Mouse (Mus musculus) 3T3-L1 (cell line): Measurements from ENCODE around the gene Slc2a8.

Experiments used
- DNase-seq: peaks from one replicate; pipeline ENCODE4 v3.0.0-alpha.2; 2015; ENCODE audit warnings: low read depth, low spot score

Gene Slc2a8

DNA sequence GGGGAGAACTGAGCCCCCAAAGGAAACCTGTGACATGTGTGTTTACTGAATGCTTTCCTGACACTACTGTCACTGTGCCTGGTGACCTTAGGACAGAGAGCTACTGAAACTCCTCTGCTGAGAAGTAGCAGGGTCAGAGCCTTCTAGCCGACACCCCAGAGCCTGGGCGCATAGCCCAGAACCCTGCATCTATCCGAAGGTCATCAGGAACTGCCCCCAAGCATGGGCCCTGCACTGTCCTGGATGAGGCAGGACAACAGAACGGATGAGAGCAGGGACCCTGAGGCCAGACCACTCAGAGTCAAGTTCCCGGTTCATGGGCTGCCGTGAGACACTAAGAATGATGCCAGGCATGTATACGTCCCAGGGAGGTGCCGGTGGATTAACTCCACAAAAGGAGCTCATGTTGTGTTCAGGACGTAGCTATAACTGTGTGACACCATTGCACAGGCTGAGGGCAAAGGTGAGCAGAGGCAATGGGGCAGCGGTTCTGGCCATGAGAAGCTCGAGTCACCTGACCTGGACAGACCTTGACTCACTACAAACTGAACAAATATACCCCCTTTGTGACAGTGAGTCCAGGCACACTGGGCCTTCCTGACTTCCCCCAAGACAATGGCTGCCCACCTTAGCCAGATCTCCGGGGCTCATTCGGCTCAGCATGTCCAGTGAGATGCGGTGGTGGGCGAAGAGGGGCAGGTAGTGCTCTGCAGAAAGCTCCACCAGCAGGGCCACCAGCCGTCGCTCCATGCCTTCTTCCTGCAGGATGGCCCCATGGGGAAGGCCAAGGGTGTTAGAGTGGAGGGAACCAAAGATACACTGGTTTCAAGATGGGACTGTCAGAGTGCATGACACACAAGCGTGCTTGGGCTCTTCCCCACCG is 52.7 kb downstream of the Slc2a8 start:
- DNase-seq: no peak

DNA sequence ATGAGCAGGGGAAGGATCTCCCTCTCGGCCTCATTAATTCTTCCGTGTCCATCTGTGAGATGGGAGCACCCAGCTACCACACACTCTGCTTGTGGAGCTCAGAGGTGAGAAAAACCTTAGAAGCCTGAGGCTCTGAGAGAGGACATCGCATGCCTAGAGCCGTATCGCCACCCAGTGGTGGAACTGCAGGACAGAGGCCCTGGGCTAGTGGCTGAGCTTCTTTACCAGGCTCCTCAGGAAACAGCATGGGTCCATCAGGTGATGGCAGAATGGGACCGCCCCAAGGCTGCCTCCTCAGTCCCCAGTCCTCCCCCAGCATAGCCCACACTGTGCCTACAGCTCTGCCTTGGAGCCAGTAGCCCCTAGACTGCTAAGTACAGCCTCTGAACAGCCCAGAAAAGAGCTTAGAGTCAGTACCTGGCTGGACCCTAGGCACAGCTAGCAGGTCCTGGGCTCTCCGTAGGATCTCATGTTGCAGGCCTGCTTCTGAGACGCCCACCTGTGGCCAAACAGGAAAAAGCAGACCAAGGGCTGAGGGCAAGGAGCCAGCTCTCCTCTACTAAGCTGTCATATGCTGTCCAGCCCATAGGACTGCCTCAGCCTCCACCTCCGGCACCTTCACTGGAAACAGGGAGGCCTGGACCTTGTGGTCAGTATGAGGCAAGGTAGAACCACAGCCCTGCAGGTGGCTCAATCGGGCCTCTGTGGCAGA is 53.5 kb downstream of the Slc2a8 start:
- peak; percentile 94 for DNase-seq

DNA sequence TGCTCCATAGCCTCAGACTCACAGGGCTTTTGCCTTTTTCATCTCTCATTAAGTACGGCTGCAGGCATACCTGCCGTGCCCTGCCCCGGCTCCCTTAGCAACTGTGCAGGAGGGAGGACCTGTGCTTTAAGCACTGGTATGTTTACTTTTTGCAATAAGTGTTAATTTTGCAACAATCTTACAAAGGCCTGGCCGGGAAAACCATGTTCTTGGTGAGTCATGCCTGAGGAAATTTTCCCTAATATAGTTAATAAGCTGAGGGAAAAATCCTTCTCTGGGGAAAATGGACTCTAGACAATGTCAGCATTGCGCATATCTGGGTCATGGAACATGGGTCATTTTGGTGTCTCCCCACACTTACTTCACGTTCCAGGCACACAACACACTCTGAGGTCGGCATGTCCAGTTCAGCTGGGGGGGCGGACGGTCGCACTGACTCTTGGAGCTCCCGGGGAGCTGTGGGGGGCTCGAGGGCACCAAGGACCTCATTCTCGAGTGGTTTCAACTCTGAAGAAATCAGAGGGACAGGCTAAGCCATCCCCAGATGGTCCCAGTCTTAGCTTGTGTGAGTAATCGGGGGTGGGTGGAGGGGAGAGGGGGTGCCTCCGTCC is 54.2 kb downstream of the Slc2a8 start:
- peak; percentile 61 for DNase-seq

DNA sequence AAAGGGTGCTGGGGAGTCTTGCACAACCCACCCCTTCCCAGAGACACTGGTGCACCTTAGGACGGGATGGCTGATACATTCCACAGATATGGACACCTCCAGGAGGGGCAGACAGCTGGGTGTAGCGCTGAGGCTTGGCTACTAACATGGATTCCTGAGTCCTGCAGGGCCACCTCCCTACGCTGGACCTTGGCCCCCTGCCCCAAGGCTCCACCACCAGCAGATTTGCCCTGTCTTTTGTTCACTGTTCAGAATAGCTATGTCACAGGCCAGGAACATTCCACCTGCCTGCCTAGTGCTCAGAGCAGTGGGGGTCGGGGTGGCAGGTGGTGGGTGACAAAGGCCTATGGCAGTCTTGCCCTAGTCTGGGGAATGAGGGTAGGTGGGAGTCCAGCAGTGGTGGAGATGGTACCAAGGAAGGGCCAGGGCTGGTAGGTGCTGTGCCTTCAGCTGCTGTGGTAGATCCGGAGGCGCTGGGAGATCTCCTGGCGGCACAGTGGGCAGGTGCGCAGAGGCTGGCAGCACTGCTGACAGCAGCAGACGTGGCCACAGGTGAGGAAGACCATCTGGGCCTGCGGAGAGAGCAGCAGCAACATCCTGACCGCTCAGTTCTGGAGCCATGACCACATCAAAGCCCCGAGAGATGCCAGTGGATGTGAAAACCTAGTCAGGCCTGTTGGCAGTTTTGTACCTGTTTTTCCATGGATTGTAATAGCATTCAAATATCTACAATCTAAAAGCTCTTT is 55.4 kb downstream of the Slc2a8 start:
- DNase-seq: no peak

DNA sequence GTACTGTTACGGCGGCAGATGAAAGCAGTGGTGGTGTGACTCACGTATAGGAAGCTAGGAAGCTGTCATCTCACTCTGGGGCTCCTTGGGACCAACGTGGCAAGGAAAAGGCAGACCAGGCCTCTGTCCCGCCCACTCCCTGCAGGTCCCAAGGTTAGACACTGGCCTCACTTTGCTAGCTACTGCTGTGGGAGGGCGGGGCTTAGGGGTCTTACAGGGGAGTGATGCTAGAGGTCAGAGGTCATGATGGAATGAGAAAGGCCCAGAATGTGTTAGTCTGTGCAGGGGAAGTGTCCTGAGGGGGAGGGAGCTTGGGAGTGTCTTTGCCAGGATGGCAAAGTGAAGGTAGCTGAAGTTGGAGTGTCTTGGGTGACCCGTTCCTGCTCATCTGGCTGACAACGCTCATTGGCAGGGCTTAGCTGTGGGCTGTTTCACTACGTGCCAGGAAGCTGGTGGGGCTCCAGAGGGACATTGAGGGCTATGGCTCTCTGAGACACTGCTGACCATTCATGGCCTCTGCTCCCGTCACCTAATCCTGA is 57.5 kb downstream of the Slc2a8 start:
- no peak for DNase-seq

DNA sequence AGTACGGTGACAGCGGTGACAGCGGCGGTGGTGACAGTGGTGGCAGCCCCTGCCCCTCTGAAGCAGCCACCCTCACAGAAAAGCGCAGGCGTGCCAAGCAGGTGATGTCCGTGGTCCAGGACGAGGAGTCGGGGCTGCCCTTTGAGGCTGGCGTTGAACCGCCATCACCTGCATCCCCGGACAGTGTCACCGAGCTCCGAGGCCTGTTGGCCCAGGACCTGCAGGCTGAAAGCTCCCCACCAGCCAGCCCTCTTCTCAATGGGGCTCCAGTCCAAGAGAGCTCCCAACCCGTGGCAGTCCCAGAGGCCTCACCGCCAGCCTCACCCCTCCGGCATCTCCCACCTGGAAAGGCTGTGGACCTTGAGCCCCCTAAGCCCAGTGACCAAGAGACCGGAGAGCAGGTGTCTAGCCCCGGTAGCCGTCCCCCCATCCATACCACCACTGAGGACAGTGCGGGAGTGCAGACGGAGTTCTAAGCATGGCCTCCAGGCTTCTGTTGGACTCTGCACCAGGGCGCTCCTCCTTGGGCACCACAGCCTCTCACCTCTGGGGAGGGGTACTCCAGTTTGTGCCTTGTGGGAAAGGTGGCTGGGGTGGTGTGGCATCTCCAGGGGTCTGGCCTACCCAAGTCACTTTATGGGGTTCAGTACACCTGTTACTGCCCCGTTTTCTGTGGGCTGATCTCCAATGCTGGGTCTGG is 58.2 kb downstream of the Slc2a8 start:
- no peak for DNase-seq
